ENCODE assay signal across 10 mouse cellular contexts in genomic region chr1:120118854-120119253, GRCm38 (mm10). TPM values are rescaled to one million over a fixed set of nuclear protein-coding genes. Genes with fewer than 3 reads are reported as not detected.
DNase-seq lines count a peak whose midpoint lies in the region; ATAC-seq and TF ChIP-seq lines count a peak whose summit lies in the region.
"Had no signal": no experiment of that assay in that cellular context is flagged by ENCODE, and none has a peak within 500 bp of the region (broad histone marks: within the 10 kb centered on the region; RNA-seq: fewer than 3 reads in every experiment).

No protein-coding gene starts in this region.

- H3K9me3 ChIP-seq in kidney, embryonic 14.5 days (ENCODE audit: control insufficient read depth, low read length): peaks cover 10% of the 10 kb centered on the region
- no peaks in the 10 kb centered on the region for H3K9me3 ChIP-seq in forebrain, postnatal 0 days (ENCODE audit: low read length)
- H3K9me3 ChIP-seq in midbrain, embryonic 14.5 days (ENCODE audit: control insufficient read depth, low read length): no peaks in the 10 kb centered on the region; the same call in 1 of the 2 replicates
- no peaks in the 10 kb centered on the region for H3K9me3 ChIP-seq in lung, postnatal 0 days (ENCODE audit: low read length)

- TF ChIP-seq CTCF in cortical plate, adult 2 months (IDR thresholded peaks at IDR 0.05; ENCODE audit: extremely low read depth, insufficient read depth, low read length): no peak
- no peak for TF ChIP-seq CTCF in forebrain, postnatal 0 days (IDR thresholded peaks at IDR 0.05; ENCODE audit: low read depth)
- TF ChIP-seq CTCF in lung, postnatal 0 days (IDR thresholded peaks at IDR 0.05): no peak

- no peak overlapping the region for H3K4me3 ChIP-seq in kidney, embryonic 14.5 days (ENCODE audit: low read length)
- H3K4me3 ChIP-seq in cortical plate, adult 2 months (ENCODE audit: insufficient read depth, low read length): peak overlapping the region; percentile 58
- peak overlapping the region; percentile 58 for H3K4me3 ChIP-seq in forebrain, postnatal 0 days (ENCODE audit: low read depth, low read length)
- H3K4me3 ChIP-seq in midbrain, embryonic 14.5 days (replicated peaks; ENCODE audit: low read depth, low read length): 0 out of 2 replicates have a peak overlapping the region, but pooled peaks have one; percentile 3
- no peak overlapping the region for H3K4me3 ChIP-seq in lung, postnatal 0 days (ENCODE audit: low read depth, low read length)
- H3K4me3 ChIP-seq: embryonic facial prominence, embryonic 12.5 days had no signal

- ATAC-seq in kidney, embryonic 14.5 days (ENCODE audit: low FRiP score, low TSS enrichment): no peak
- no peak for ATAC-seq in forebrain, postnatal 0 days
- ATAC-seq in midbrain, embryonic 14.5 days (ENCODE audit: low FRiP score, low TSS enrichment): no peak
- ATAC-seq in lung, postnatal 0 days: no peak

- no peak for TF ChIP-seq EP300 in lung, postnatal 0 days (IDR thresholded peaks at IDR 0.05)

- peaks cover 16% of the 10 kb centered on the region for H3K4me1 ChIP-seq in kidney, embryonic 14.5 days (ENCODE audit: control insufficient read depth, insufficient read depth, low read length)
- H3K4me1 ChIP-seq in cortical plate, adult 2 months (ENCODE audit: control insufficient read depth, insufficient read depth, low read length): no peaks in the 10 kb centered on the region
- peaks cover 15% of the 10 kb centered on the region for H3K4me1 ChIP-seq in forebrain, postnatal 0 days (ENCODE audit: insufficient read depth)
- H3K4me1 ChIP-seq in midbrain, embryonic 14.5 days (ENCODE audit: control insufficient read depth, insufficient read depth, low read length): peaks cover 9% of the 10 kb centered on the region
- peaks cover 13% of the 10 kb centered on the region; the same call in 1 of the 2 replicates for H3K4me1 ChIP-seq in lung, postnatal 0 days (ENCODE audit: insufficient read depth, low read depth, low read length)

- H3K9ac ChIP-seq in kidney, embryonic 14.5 days (ENCODE audit: low read depth, low read length): no peak overlapping the region
- peak overlapping the region; percentile 28; the same call in 1 of the 2 replicates for H3K9ac ChIP-seq in forebrain, postnatal 0 days
- H3K9ac ChIP-seq in midbrain, embryonic 14.5 days (replicated peaks; ENCODE audit: low read length): no peak overlapping the region
- no peak overlapping the region for H3K9ac ChIP-seq in lung, postnatal 0 days (replicated peaks; ENCODE audit: low read depth)
- H3K9ac ChIP-seq: embryonic facial prominence, embryonic 12.5 days had no signal

- H3K27me3 ChIP-seq in kidney, embryonic 14.5 days (ENCODE audit: control insufficient read depth, insufficient read depth, low read length): no peaks in the 10 kb centered on the region
- no peaks in the 10 kb centered on the region for H3K27me3 ChIP-seq in forebrain, postnatal 0 days (ENCODE audit: insufficient read depth, low read length)
- no peaks in the 10 kb centered on the region for H3K27me3 ChIP-seq in midbrain, embryonic 14.5 days (ENCODE audit: control insufficient read depth, insufficient read depth, low read length)
- H3K27me3 ChIP-seq in lung, postnatal 0 days (replicated peaks; ENCODE audit: insufficient read depth, low read length): no peaks in the 10 kb centered on the region
- H3K27me3 ChIP-seq: embryonic facial prominence, embryonic 12.5 days had no signal

- H3K27ac ChIP-seq in kidney, embryonic 14.5 days (ENCODE audit: low read depth, low read length): no peak overlapping the region
- no peak overlapping the region for H3K27ac ChIP-seq in cortical plate, adult 2 months (ENCODE audit: insufficient read depth, low read length)
- no peak overlapping the region; the same call in 1 of the 2 replicates for H3K27ac ChIP-seq in forebrain, postnatal 0 days (ENCODE audit: low read depth, low read length)
- H3K27ac ChIP-seq in midbrain, embryonic 14.5 days (replicated peaks; ENCODE audit: low read depth, low read length): no peak overlapping the region
- H3K27ac ChIP-seq in lung, postnatal 0 days (ENCODE audit: low read length): no peak overlapping the region
- H3K27ac ChIP-seq: embryonic facial prominence, embryonic 12.5 days had no signal

- no peak for TF ChIP-seq POLR2A in cortical plate, adult 2 months (IDR thresholded peaks at IDR 0.05; ENCODE audit: extremely low read depth, insufficient read depth, low read length)

- WGBS in kidney, embryonic 14.5 days: 92% methylated on average over 2 of the region's 2 CpGs
- 69% methylated on average over 2 of the region's 2 CpGs for WGBS in forebrain, postnatal 0 days
- 94% methylated on average over 2 of the region's 2 CpGs for WGBS in midbrain, embryonic 14.5 days
- WGBS in lung, postnatal 0 days: 92% methylated on average over 2 of the region's 2 CpGs

- H3K36me3 ChIP-seq in kidney, embryonic 14.5 days (ENCODE audit: control insufficient read depth, insufficient read depth, low read length): peaks cover 26% of the 10 kb centered on the region
- peaks cover 11% of the 10 kb centered on the region for H3K36me3 ChIP-seq in forebrain, postnatal 0 days (ENCODE audit: insufficient read depth)
- H3K36me3 ChIP-seq in midbrain, embryonic 14.5 days (ENCODE audit: control insufficient read depth, insufficient read depth, low read length): peaks cover 22% of the 10 kb centered on the region
- peaks cover 24% of the 10 kb centered on the region for H3K36me3 ChIP-seq in lung, postnatal 0 days (ENCODE audit: insufficient read depth, low read length)

- H3K4me2 ChIP-seq in kidney, embryonic 14.5 days (replicated peaks; ENCODE audit: low read depth, low read length): peak overlapping the region; percentile 12; the same call in 1 of the 2 replicates
- peak overlapping the region; percentile 76 for H3K4me2 ChIP-seq in forebrain, postnatal 0 days (ENCODE audit: low read depth)
- H3K4me2 ChIP-seq in midbrain, embryonic 14.5 days (ENCODE audit: low read length): peak overlapping the region; percentile 87
- no peak overlapping the region for H3K4me2 ChIP-seq in lung, postnatal 0 days (replicated peaks; ENCODE audit: low read depth, low read length)

- no peak for DNase-seq in kidney, adult 9 months
- no peak for DNase-seq in forebrain, postnatal 0 days
- DNase-seq in midbrain, embryonic 14.5 days: no peak
- no peak for DNase-seq in adrenal gland, postnatal 10 days
- DNase-seq in lung, postnatal 0 days (ENCODE audit: low spot score): no peak
- DNase-seq in adrenal gland, adult 8-10 months: no peak
- DNase-seq: layer of hippocampus, adult 9-11 months had no signal

RNA-seq across cellular contexts. Expression of gene Dbi, which starts 2.0 kb away (rescaled TPM):
- 571 and 767 TPM in 2 replicates for polyA plus RNA-seq in kidney, embryonic 14.5 days (2014; fragmentation: Nextera tagmentation; extraction: Ambion mirVana)
- 512 and 579 TPM in 2 replicates for polyA plus RNA-seq in cortical plate, adult 2 months (2012; rRNA removed)
- 533 and 625 TPM in 2 replicates for total RNA-seq in forebrain, postnatal 0 days (2014; rRNA removed)
- 1,729 and 1,732 TPM in 2 replicates for polyA plus RNA-seq in forebrain, postnatal 0 days (2015; fragmentation: Nextera tagmentation; extraction: Ambion mirVana)
- 759 and 1,068 TPM in 2 replicates for polyA plus RNA-seq in midbrain, embryonic 14.5 days (2014; fragmentation: Nextera tagmentation; extraction: Ambion mirVana)
- total RNA-seq in adrenal gland, postnatal 10 days (2021): 1,000 to 10,000 TPM; 1,131 to 1,191 TPM
- 646 and 687 TPM in 2 replicates for polyA plus RNA-seq in lung, postnatal 0 days (2015; fragmentation: Nextera tagmentation; extraction: Ambion mirVana)
- total RNA-seq in adrenal gland, adult 8-10 months (2022): 100 to 1,000 TPM; 667 to 804 (median 753) TPM

RNA-seq across cellular contexts. Expression of gene 3110009E18Rik, which starts 2.1 kb away (rescaled TPM):
- 22.2 and 31.9 TPM in 2 replicates for polyA plus RNA-seq in kidney, embryonic 14.5 days (2014; fragmentation: Nextera tagmentation; extraction: Ambion mirVana)
- polyA plus RNA-seq in cortical plate, adult 2 months (2012; rRNA removed): 5.2 TPM in 2 replicates
- total RNA-seq in forebrain, postnatal 0 days (2014; rRNA removed): 2.3 and 4.6 TPM in 2 replicates
- polyA plus RNA-seq in forebrain, postnatal 0 days (2015; fragmentation: Nextera tagmentation; extraction: Ambion mirVana): 16.7 and 24.2 TPM in 2 replicates
- polyA plus RNA-seq in midbrain, embryonic 14.5 days (2014; fragmentation: Nextera tagmentation; extraction: Ambion mirVana): 18.7 and 21.4 TPM in 2 replicates
- total RNA-seq in adrenal gland, postnatal 10 days (2021): 10 to 100 TPM in 1 of 2 experiments, 1 to 10 TPM in 1; 9.9 to 12.4 TPM
- polyA plus RNA-seq in lung, postnatal 0 days (2015; fragmentation: Nextera tagmentation; extraction: Ambion mirVana): 10.7 and 12.5 TPM in 2 replicates
- 10 to 100 TPM in 3 of 4 experiments, 1 to 10 TPM in 1; 8.8 to 14.1 (median 11.2) TPM for total RNA-seq in adrenal gland, adult 8-10 months (2022)

RNA-seq across cellular contexts. Expression of gene Tmem37, which starts 45.0 kb away (rescaled TPM):
- 40.5 and 44.1 TPM in 2 replicates for polyA plus RNA-seq in kidney, embryonic 14.5 days (2014; fragmentation: Nextera tagmentation; extraction: Ambion mirVana)
- 2.9 and 3.0 TPM in 2 replicates for polyA plus RNA-seq in cortical plate, adult 2 months (2012; rRNA removed)
- total RNA-seq in forebrain, postnatal 0 days (2014; rRNA removed): 3.3 and 6.0 TPM in 2 replicates
- 6.8 and 9.7 TPM in 2 replicates for polyA plus RNA-seq in forebrain, postnatal 0 days (2015; fragmentation: Nextera tagmentation; extraction: Ambion mirVana)
- polyA plus RNA-seq in midbrain, embryonic 14.5 days (2014; fragmentation: Nextera tagmentation; extraction: Ambion mirVana): 3.1 and 7.4 TPM in 2 replicates
- 10 to 100 TPM; 24.6 to 25.8 TPM for total RNA-seq in adrenal gland, postnatal 10 days (2021)
- 121 and 127 TPM in 2 replicates for polyA plus RNA-seq in lung, postnatal 0 days (2015; fragmentation: Nextera tagmentation; extraction: Ambion mirVana)
- total RNA-seq in adrenal gland, adult 8-10 months (2022): 10 to 100 TPM in 2 of 4 experiments, 1 to 10 TPM in 2; 8.7 to 21.2 (median 14.5) TPM

Comparison
In these comparisons a context has a peak if more than half of its experiments do, and no peak if none do; other contexts are left out.
1. H3K4me3 ChIP-seq: peak in cortical plate, adult 2 months (single experiment), forebrain, postnatal 0 days (single experiment) and midbrain, embryonic 14.5 days (single experiment); none in kidney, embryonic 14.5 days (single experiment) and lung, postnatal 0 days (single experiment).